Mouse (Mus musculus) CD4-positive naive resting alpha-beta T cell, adult 57 days (primary cell): Measurements from ENCODE around the gene Hyal3. TPM values are rescaled to one million over a fixed set of nuclear protein-coding genes. Genes with fewer than 3 reads are reported as not detected.

Experiments
- total RNA-seq: library from RNA; stranded (reverse); gene quantifications from one replicate; pipeline ENCODE4 v1.2.4, GENCODE M21; 2023

Gene Hyal3
- 1.7 TPM for total RNA-seq

DNA sequence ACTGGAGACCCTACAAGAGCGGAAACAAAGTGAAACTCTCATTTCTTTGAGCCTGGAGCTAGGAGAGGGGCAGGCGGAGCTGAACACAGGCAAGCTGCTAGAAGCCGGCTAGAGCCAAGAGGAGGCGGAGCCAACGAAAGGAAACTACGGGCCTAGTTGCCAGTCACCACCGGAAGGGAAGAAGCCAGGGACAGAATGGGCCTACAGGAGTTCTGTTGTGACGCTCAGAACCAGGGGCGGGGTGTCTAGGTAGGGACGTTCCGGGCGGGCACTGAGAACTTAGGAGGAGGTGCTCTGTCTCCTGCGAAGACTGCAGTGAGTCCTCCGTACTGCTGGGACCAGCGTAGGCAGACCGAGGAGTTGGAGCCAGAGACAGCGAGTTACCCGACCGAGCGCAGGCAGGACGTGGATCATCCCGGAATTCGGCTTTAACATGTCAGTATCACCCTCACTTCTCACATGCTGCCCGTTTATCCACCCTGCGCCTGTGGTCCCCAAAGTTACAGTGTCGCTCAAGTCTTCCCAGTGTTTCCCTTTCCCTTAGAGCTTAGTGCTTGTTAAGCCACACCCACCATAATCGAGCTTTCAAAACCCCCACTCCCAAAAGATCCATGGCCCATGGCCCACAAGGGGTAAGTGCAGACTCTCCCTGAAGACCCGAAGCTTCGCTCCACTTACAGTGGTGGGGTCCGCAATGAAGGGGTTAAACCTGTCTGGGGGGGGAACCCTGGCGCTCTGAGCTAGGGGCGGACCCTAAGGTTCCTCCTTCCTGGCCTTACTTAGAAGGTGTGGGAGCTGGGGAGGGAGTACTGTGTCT lies at the start of gene Hyal3:
TSS of gene Hyal3 (plus strand) at position 318 of the 817 bp plus-strand sequence.

DNA sequence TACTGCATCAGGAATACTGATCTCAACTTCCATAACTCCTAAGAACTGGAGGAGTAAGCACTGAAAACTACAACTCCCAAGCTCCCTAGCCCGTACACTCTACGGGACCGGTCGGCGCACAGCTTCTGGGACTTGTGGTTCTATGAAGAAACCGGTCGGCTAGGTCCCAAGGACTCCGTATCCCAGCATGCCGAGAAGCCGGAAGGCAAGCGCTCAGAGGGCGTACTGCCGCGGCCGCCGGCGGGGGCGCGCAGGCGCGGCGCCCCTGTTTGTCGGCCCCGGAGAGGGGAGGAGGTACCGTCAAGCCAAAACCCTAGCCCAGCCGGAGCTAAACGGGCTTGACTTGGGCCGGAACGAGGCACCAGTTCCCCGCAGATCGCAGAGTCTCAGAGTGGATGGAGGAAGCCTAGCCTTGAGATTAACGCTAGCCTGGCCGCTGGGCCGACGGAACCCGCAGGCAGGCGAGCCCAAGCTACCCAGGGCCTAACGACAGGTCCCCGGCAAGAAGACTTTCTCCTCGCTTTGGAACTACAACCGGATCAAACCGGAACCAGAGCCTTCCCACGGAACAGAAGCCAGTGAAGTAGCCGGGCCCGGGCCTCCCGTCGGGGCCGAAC lies 46.7 kb upstream of the Hyal3 start, which contains the start of gene Tmem115:
TSS of gene Tmem115 (plus strand) at position 155 of the 617 bp plus-strand sequence.

DNA sequence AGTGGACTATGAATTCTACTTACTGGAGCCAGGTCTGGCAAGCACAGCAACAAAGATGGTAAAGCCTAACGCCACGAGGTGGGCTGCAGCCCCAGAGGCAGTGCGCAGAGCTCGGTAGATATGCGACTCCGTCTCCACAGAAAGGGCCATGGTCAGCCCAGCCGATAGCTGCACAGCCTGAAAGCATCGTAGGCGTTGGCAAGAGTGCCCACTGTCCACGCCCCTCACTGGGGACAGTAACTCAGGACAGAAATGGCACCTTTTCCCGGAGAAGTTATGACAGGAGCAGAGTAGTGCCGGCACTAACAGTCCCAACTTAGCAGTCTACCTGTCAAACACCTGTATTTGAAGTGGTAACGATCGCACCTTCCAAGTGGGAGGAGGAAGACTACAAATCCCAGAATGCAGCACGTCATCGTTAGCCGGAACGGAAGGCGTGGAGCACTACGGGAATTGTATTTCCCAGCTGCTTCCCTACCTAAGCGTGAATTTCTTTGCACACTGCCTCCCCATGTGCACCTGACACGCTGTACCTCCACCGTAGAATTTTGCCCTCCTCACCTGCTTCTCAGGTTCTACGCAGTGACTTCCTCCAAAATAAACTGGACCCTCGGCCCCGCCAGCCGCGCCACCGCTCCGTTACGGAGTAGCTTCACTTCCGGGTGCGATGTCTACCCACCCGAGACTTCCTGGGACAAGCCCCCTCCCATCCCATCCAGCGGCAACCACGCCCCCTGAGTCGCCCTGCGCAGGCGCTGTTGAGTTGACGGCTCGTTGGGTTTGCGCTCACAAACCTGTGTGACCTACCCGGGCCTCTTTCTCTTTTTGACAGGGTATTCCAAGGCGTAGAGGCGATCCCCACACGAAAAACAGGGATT lies 38.9 kb upstream of the Hyal3 start, which contains the start of the genes Cyb561d2 and Nprl2:
TSS of gene Cyb561d2 (minus strand) at position 720 of the 878 bp plus-strand sequence.
TSS of gene Nprl2 (plus strand) at position 753 of the 878 bp plus-strand sequence.

DNA sequence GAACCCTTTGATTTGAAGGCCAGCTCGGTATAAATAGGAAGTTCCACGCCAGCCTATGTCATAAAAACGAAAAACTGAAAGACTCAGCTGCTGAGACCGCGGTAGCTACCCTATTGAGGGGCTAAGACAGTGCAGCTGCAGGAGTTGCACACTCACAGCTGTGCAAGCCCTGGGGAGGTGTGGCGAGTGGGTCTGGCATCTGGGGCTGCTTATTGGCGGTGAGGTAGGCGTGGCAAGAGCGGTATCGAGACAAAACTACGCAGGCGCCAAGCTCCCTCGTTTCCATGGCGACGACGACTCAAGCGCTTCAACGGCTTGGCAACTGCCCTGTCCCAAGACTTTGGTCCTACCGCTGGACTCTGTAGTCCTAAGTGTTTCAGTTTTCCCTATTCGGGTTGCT lies 33.6 kb upstream of the Hyal3 start, which contains the start of gene Zmynd10:
TSS of gene Zmynd10 (plus strand) at position 273 of the 400 bp plus-strand sequence.

DNA sequence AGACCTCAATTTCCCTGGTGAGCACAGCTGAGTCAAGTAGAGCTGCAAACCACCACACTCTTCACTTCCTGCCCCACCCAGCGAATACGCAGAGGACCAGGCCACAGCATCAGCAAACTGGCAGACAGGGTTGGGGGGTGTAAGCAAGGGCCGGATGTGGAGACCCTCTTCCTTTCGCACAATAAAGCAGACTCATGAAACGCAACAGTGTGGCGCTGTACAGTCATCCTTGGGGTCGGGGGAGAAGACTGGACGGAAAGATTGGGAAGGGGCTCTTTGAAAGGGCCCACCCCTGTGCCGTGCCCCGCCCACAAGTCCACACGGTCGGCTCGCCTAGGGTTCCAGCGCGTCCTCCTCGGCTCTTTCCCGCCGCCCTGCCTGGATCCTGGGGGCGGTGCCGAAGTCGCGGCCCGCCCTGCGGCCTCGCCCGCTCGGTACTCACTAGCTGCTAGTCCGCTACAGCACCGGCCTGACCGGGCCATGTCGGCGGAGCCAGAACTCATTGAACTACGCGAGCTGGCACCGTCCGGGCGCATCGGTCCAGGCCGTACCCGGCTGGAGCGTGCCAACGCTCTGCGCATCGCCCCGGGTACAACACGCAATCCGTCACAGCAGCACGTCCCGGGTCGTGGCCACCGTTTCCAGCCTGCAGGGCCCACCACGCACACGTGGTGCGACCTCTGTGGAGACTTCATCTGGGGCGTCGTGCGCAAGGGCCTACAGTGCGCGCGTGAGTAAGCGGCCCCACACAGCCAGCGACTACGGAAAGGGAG lies 29.3 kb upstream of the Hyal3 start, which contains the start of gene Rassf1:
TSS of gene Rassf1 (plus strand) at position 439 of the 773 bp plus-strand sequence.

DNA sequence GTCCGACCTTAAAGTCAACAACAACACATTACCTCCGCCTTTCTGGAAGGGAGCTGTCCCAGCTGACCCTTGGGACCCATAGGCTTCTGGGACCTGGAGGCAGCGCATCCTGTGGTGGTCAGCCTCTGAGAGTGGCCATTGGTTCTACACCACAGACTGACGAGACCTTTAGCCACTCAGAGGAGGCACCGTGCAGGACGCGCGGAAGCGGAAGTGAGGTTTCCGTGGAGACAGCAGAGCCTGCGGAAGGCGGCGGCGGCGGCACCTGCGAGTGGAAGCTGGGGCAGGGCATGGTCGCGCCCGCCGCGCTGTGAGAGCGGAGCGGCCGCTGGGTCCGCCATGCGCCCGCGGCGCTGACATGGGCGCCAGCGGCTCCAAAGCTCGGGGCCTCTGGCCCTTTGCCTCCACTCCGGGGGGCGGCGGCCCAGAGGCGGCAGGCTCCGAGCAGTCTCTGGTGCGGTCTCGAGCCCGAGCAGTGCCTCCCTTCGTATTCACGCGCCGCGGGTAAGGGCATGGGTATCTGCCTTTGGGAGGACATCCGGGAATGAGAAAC lies 17.5 kb upstream of the Hyal3 start, which contains the start of gene Tusc2:
TSS of gene Tusc2 (plus strand) at position 227 of the 553 bp plus-strand sequence.

DNA sequence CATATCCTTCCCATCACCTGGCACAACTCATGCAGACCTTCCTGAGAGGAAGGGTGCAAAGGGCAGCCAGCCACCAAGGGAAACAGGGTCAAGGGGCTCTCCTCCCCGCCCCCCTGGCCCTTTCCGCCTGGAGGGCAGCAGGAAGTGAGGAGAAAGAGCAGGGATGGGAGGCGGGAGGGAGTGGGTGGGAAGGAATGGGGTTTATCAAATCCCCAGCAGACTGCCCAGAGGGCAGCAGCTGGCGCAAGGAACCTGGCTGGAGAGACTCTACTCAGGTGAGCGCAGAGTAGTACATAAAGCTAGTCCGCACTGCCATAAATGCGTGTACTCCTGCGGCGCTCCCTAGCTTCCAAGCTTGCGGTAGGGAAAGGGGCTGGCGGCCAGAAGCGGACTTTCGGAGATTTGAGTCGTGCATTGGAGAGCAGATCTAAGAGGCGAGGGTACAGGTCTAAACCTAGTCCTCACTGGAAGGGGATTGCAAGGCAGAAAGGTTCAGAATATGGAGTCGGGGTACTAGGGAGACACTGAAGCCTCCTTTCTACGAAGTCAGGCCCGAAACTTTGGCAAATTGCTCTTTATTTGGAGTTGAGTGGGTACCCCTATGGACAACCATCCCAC lies 12.8 kb upstream of the Hyal3 start, which contains the start of gene Hyal2:
TSS of gene Hyal2 (plus strand) at position 244 of the 618 bp plus-strand sequence.

DNA sequence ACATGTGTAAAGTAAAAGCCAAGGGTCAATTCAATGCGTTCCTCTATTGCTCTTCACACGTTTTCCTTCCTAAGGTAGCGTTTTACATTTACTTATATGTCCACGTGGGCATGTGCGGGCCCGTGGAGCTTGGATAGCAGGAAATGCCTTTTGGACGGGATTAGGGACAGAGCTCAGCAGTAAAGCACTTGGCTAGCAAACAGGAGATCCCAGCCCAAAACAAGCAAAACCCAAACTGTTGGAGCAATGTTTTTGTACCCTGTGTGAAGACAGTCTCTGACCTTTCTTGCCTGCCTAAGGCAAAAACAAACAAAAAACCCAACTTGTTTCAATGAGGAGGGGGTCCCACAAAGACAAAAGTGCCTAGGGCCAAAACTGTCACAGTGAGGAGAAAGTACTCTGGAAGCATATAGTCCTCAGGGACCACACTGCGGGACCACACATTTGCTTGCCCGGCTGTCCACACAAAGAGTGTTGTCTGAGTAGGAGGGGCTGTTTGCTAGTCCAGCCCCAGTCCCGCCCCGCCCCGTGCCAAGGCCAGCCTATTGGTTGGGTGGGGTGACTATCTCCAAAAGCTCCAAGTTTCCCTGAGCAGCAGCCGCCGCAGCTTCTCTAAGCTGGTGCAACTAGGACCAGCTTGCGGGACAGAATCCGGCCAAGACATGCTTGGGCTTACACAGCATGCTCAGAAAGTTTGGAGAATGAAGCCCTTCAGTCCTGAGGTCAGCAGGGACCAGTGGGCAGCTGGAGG lies 4.1 kb upstream of the Hyal3 start, which contains the start of gene Hyal1:
TSS of gene Hyal1 (plus strand) at position 571 of the 751 bp plus-strand sequence.

DNA sequence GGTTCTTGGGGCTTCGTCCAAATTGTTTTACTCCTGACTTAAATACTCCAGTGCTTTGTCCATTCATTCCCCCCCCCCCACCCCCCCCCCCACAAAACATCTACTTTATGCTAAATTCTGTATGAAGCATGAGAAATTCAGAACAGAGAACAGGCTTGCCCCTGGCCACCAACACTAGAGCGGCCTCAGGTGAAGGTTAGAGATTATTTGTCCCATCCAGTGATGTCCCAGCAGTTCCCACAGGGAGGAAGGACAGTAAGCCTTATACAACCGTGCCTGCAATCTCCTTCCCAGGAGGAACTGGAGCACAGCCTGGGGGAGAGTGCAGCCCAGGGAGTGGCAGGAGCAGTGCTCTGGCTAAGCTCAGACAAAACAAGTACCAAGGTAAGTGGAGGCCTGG lies 2.0 kb upstream of the Hyal3 start, which contains the start of gene Naa80:
TSS of gene Naa80 (plus strand) at position 301 of the 400 bp plus-strand sequence.

DNA sequence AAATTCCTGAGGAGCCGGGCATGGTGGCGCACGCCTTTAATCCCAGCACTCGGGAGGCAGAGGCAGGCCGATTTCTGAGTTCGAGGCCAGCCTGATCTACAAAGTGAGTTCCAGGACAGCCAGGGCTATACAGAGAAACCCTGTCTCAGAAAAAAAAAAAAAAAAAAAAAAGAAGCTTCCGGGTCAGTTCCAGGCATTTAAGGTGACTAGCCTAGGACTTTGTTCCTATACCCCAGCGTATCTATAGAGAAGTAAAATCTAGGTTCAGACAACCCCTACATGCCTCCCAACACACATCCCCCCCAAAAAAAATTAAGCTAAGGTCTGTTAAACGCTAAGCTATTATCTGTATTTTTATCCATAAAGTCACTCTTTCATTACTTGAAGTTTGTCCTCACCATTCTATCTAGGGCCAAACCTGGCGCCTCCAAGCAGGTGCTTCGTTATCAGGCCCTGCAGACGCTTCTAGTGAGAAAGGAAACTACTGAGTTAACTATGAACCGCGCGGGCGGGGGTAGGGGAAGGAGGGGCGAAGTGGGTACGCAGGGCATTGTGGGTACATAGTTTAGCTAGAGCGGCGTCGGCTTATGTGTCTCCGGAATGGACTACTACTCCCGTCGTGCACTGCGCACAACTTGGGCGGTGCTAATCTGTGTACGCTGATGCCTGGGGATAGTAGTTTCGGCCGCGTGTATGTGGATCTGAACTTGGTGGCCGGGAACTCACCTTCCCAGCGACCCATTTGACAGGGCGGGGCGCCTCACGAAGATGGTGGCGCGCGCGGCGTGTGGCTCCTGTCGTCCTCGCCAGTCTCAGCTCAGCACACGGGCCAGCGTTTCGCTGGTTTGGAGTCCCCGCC lies 6.6 kb downstream of the Hyal3 start, which contains the start of gene Ifrd2:
TSS of gene Ifrd2 (plus strand) at position 669 of the 859 bp plus-strand sequence.

DNA sequence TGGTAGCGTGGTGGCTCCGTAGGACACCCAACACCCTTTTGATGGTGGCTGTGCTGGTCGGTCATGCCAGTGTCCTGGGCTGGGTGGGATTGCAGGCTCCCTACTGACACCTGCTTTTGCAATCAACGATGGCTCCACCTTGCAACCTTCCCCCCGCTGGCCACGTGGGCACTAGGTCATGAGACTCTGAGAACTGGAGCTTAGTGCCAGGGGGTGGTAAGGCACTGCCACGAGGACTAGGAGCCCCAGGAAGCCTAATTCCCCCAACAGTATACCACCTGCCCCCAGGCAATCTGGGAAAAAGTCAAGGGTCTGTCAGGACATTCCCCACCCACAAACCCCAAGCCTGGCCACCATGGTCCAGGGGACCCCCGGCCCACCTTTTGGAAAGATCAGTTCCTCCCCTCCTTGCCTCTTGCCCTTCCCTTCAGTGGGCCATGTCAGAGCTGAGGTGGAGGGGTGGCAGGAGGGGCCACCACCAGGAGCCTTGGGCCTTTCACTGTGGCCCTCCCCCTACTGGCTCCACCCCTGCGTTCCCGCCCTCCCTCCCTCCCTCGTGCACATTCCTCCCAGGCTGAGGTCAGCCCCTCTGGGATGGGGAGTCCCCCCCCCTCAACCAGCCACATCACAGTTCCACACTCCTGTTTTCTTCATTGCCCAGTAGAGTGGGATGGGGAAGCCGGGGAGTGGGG lies 28.3 kb downstream of the Hyal3 start, which contains the start of gene Sema3b:
TSS of gene Sema3b (minus strand) at position 489 of the 692 bp plus-strand sequence.

DNA sequence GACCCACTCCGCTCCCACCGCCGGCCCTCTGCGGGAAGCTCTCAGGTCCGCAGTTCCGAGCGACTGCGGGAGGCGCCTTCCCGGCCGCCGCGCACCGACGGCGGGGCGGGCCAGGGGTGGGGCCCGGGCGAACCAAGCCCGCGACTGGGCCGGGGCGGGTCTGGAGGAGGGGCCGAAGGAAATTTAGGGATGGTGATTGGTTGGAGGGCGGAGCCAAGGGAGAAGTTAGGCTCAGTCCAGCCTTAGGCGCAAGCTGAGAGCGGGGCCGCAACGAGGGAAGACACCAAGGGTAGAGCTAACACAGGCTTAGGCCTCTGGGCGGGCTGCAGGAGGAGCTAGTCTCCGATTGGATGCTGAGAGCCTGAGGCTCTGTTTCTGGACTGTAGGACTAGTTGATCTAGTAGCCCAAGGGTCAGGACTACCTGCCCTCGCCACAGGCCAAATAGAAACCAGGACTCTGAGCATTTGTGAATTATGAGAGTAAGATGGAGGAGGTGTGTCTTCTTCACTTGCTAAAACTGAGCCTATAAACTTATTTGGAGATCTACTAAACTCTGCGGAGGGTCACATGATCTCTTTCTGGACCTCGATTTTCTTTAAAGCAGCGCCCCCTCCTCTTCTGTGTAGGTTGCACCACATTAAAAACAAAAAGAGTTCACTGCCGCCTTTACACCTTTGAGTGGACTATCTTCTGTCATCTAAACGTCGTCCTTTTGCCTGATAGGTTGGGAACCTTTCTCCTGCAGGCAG lies 54.8 kb downstream of the Hyal3 start, which contains the start of gene Gnai2:
TSS of gene Gnai2 (minus strand) at position 89 of the 750 bp plus-strand sequence.

Other genes starting within 250 kb of the Hyal3 start
- gene Hemk1, start 242.5 kb upstream of the Hyal3 start, total RNA-seq: 10.0 TPM
- 0.65 TPM for gene 6430571L13Rik, start 240.2 kb upstream of the Hyal3 start, total RNA-seq
- gene Cacna2d2, start 181.2 kb upstream of the Hyal3 start, total RNA-seq: 3.4 TPM
- 28.2 TPM for gene Tmem115, start 46.9 kb upstream of the Hyal3 start, total RNA-seq
- 14.7 TPM for gene Cyb561d2, start 38.6 kb upstream of the Hyal3 start, total RNA-seq
- 28.5 TPM for gene Nprl2, start 38.6 kb upstream of the Hyal3 start, total RNA-seq
- gene Zmynd10, start 33.5 kb upstream of the Hyal3 start, total RNA-seq: 0.86 TPM
- 76.0 TPM for gene Rassf1, start 29.3 kb upstream of the Hyal3 start, total RNA-seq
- 16.4 TPM for gene Tusc2, start 17.6 kb upstream of the Hyal3 start, total RNA-seq
- gene Hyal2, start 12.9 kb upstream of the Hyal3 start, total RNA-seq: 2.3 TPM
- 2.0 TPM for gene Hyal1, start 3.9 kb upstream of the Hyal3 start, total RNA-seq
- gene Naa80, start 1.9 kb upstream of the Hyal3 start, total RNA-seq: 9.3 TPM
- gene Ifrd2, start 6.8 kb downstream of the Hyal3 start, total RNA-seq: 42.1 TPM
- 0.83 TPM for gene Sema3b, start 28.4 kb downstream of the Hyal3 start, total RNA-seq
- gene Gnai2, start 54.5 kb downstream of the Hyal3 start, total RNA-seq: 494 TPM
- not detected for gene Slc38a3, start 88.7 kb downstream of the Hyal3 start, total RNA-seq
- 1.4 TPM for gene Gnat1, start 98.9 kb downstream of the Hyal3 start, total RNA-seq
- gene Sema3f, start 129.7 kb downstream of the Hyal3 start, total RNA-seq: 2.0 TPM
- 262 TPM for gene Rbm5, start 190.2 kb downstream of the Hyal3 start, total RNA-seq